Mouse (Mus musculus): ENCODE results near the gene Imp3.

Imp3 gene

GRCm38 (mm10) chr9:56915695-56916410, 21.4 kb upstream of the Imp3 start:
- in situ Hi-C loops (cut with MboI; ENCODE audit: unreplicated experiment in 2 of 2): loop anchor here in 1 of 2 experiments (25.0 kb wide), 1 partner anchor 1096 kb away; the partner anchor contains the start of gene Cyp11a1

GRCm38 (mm10) chr9:56917131-56917530, 20.1 kb upstream of the Imp3 start:
- in situ Hi-C loops (cut with MboI; ENCODE audit: unreplicated experiment in 2 of 2): loop anchor here in 1 of 2 experiments (25.0 kb wide), 1 partner anchor 1095 kb away; the partner anchor contains the start of gene Cyp11a1

- in situ Hi-C loops (cut with MboI; ENCODE audit: unreplicated experiment in 2 of 2): loop anchor here in 1 of 2 experiments (25.0 kb wide), 1 partner anchor 1094 kb away; the partner anchor contains the start of gene Cyp11a1
Measured at GRCm38 (mm10) chr9:56918466-56918865, 18.8 kb upstream of the Imp3 start.

DNA sequence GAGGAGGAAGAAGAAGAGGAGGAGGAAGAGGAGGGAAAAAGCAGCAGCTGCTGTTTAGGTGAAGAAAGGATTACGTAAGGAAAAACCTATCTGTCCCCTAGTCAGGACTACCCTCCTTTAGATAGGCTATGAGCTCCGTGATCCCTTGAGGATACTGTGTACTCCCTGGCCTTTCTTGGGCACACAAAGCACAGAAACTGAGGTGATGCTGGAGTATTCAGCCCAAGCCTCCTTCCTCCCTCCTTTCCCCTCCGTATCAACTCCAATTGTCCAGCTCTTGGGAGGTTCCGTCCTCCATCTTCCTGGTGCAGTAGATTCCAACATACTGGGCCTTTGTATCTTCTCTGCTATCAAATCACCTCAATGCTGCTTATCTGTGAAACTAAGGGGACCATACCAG, 14.5 kb upstream of the Imp3 start:
- in situ Hi-C loops (cut with MboI; ENCODE audit: unreplicated experiment in 2 of 2): loop anchor here in 1 of 2 experiments (10.0 to 25.0 kb wide), 2 partner anchors 522 to 1090 kb away; partner anchors contain the start of genes Cyp11a1 and Ppcdc

- in situ Hi-C loops (cut with MboI; ENCODE audit: unreplicated experiment in 2 of 2): loop anchor here in 1 of 2 experiments (10.0 to 25.0 kb wide), 2 partner anchors 521 to 1088 kb away; partner anchors contain the start of genes Cyp11a1 and Ppcdc
Measured at GRCm38 (mm10) chr9:56923841-56924650, 13.2 kb upstream of the Imp3 start.

DNA sequence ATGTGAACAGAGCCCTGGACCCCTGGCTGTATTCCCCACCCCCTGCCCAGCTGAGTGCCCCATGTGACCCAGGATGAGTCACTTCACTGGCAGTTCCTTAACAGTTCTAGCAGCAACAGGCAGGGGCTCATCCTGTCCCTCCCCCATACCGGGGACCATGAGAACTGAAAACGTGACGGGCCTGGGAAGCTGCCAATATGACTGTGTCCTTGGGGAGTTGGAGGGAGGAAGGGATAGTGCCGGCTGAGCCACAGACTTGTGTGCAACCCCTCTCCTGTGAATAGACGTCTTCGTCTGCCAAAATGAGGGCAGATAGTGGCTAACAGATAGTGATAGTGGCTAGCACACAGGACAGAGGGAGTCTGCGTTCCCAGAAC, 12.6 kb upstream of the Imp3 start:
- in situ Hi-C loops (cut with MboI; ENCODE audit: unreplicated experiment in 2 of 2): loop anchor here (5.0 to 25.0 kb wide), 4 partner anchors 208 to 1088 kb away; partner anchors contain the start of genes Cox5a (in 1 of the 2), Cyp11a1 (in 1 of the 2), Man2c1 (in 1 of the 2) and Ppcdc (in 1 of the 2)

DNA sequence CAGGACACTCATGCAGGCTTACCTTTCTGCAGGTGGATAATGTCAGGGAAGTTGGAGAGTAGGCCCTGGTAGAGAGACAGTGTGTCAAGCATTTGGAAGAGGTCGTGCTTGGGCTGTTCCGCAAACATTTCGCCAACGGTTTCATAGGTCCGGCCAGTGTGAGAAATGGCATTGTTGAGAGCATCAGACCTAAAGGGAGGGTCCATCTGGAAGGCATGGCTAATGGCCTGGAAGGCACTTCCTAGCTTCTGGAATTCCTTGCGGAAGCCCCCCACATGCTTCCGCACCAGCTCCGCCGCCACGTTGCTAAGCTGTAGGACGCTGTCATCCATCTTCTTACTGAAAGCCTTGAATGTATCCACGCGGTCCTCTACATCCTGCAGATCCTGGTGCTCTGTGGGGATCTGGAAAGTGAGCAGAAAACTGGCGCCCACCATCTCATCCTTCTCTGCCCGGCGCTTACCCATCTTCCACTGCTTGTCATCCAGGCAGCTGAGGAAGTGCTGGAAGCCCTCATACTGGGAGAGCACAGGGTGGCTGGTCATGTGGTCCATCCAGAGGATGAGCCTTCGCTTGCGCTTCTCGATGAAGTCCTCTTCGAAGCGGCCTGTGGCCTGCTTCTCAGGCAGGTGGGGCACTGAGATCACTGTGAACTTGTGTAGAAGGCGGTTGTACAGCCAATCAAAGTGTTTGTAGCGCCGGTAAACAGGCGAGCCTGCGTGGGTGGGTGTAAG, 11.8 kb upstream of the Imp3 start:
- in situ Hi-C loops (cut with MboI; ENCODE audit: unreplicated experiment in 2 of 2): loop anchor here (5.0 to 25.0 kb wide), 3 partner anchors 207 to 587 kb away; partner anchors contain the start of genes Cox5a (in 1 of the 2), Man2c1 (in 1 of the 2), Ppcdc (in 1 of the 2) and Rpp25 (in 1 of the 2)

DNA sequence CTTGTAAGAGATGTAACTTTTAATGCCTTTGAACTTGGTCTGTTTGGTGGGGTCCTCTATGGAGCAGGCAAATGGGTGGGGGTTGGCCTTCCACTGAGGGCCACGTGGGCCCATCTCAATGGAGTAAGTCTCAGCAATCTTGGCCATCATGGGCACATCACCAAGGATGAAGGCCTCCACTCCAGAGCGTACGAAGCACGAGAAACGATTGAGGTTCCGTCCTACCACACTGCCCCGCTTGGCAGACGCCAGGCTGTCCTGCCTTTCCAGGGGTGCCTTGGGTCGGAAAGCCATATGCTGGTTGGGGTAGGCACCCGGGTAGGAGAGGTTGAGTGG, 11.3 kb upstream of the Imp3 start:
- in situ Hi-C loops (cut with MboI; ENCODE audit: unreplicated experiment in 2 of 2): loop anchor here (5.0 to 25.0 kb wide), 3 partner anchors 206 to 586 kb away; partner anchors contain the start of genes Cox5a (in 1 of the 2), Man2c1 (in 1 of the 2), Ppcdc (in 1 of the 2) and Rpp25 (in 1 of the 2)

DNA sequence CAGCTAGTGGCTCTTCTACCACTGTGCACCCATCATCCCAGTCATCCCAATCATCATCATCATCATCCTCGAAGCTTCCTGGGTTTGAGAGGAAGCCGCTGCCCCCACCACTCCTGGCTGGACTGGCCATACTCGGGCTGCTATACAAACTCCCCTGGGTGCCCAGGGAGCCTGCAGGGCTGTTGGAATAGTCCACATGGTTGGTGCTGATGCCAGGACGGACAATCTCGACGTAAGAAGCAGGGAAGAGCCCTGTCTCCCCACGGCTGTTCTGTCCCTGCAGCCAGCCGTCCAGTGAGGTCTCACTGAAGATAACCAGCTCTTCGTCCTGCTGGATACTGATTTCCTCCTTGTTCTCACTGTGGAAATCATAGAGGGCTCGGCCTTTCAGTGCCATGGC, 10.9 kb upstream of the Imp3 start:
- in situ Hi-C loops (cut with MboI; ENCODE audit: unreplicated experiment in 2 of 2): loop anchor here (5.0 to 25.0 kb wide), 3 partner anchors 206 to 586 kb away; partner anchors contain the start of genes Cox5a (in 1 of the 2), Man2c1 (in 1 of the 2), Ppcdc (in 1 of the 2) and Rpp25 (in 1 of the 2)

DNA sequence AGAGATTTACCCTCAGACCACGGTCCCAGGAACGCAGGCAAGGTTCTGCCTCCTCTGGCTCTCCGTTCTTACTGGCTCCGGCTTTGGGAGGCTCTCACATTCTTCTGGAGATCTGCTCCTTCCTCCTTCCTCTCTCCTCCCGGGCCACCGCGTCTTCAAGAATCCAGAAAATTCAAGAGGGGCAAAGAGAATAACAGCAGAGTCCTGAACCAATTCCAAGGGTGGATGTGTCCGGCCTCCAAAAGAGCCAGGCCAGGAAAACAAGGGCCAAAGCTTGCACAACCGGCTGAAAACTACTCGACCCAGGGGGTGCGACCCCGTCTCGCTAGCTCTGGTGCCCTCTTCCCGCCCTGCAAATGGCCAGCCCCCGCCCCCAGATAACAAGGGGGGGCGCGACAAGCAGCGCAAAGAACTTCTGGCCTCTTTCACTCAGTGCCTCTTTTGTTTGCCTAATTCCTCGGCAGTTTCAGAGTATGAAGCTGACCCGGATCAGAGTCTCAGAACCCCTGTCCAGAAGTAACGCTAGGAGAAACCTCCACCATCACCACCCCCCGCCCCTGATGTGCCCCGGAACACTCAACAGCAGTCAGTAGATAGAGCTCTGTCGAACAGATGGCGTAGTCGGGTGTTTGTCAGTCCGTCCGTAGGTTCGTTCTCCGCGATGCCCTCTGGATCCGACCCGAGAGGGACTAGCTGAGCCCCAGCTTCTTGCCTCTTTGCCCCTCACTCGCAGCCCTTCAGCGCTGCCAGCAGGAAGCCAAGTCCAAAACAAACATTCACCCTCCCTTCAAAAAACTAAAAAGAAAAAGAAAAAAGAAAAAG, 9.9 kb upstream of the Imp3 start:
- in situ Hi-C loops (cut with MboI; ENCODE audit: unreplicated experiment in 2 of 2): loop anchor here (5.0 to 25.0 kb wide), 3 partner anchors 205 to 585 kb away; partner anchors contain the start of genes Cox5a (in 1 of the 2), Man2c1 (in 1 of the 2), Ppcdc (in 1 of the 2) and Rpp25 (in 1 of the 2)

DNA sequence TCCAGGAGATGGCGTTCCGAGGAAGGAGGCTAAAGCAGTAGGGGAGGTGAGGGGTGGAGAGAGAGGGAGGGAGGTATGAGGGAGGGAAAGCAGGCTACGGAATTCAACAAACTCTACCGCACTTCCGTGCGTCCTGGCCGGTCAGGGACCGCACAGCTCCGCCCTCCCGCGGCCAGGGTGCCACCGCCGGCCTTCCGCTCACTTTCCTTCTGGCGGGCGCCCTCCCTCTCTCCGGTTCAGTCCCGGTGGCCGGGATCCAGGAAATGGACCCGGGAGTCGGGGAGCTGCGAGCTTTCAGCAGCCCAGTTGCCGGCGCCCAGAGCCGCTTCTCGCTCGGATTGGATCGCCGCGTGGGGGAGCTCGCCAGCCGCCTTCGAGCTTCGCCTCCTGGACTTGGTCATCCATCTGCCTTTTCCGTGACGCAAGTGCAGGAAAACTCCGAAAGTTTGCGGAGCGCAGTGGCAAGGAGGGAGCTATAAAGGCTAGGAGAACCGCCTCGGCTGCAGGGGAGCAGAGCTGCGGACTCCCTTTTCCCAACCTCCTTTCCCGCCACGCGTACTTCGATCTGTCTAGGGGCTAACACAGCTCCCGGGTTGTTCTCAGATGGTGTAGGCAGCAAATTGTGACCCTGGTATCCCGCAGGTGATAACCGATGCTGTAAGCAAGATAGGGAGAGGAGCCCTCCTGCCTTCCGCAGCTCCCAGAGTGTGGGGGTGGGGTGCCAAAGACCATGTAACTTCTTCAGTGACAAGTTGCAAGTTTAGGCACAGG, 9.0 kb upstream of the Imp3 start, which contains the start of gene Snx33:
Gene Snx33 (minus strand): TSS at position 331 of the 771 bp plus-strand sequence.
- in situ Hi-C loops (cut with MboI; ENCODE audit: unreplicated experiment in 2 of 2): loop anchor here (5.0 to 25.0 kb wide), 3 partner anchors 204 to 584 kb away; partner anchors contain the start of genes Cox5a (in 1 of the 2), Man2c1 (in 1 of the 2), Ppcdc (in 1 of the 2) and Rpp25 (in 1 of the 2)

- in situ Hi-C loops (cut with MboI; ENCODE audit: unreplicated experiment in 2 of 2): loop anchor here (5.0 to 25.0 kb wide), 3 partner anchors 203 to 583 kb away; partner anchors contain the start of genes Cox5a (in 1 of the 2), Man2c1 (in 1 of the 2), Ppcdc (in 1 of the 2) and Rpp25 (in 1 of the 2)
Measured at GRCm38 (mm10) chr9:56929496-56929895, 7.8 kb upstream of the Imp3 start.

DNA sequence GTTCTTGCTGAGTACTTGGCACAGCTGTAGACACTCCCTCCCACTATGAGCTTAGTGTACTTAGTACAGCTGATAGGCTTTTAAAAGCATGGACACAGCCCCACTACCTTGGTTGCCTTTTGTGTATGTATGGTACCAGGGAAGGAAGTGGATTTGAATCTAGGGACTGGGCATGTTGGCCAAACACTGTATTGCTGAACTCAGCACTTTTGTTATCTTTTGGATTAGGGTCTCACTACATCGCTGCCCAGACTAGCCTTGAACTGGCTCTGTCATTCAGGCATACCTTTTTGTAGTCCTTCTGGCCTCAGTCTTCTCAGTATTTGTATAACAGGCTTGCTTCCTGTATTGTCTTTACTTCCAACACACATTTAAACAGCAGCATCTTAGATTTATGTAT, 6.7 kb upstream of the Imp3 start:
- in situ Hi-C loops (cut with MboI; ENCODE audit: unreplicated experiment in 2 of 2): loop anchor here in 1 of 2 experiments (25.0 kb wide), 1 partner anchor 582 kb away; the partner anchor contains the start of genes Cox5a and Rpp25

DNA sequence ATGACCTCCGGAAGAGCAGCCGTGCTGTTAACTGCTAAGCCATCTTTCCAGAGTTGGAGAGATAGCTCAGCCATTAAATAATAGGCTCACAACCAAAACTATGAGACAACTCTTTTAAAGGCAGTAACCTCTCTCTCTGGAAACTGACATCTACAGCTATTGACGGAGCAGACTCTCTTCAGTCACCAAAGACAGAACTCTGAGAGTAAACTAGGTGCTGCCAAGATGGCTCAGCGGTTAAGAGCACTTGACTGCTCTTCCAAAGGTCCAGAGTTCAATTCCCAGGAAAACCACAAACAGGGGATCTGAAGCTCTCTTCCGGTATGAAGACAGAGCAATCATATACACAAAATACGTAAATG, 433 bp upstream of the Imp3 start:
- in situ Hi-C loops (cut with MboI; ENCODE audit: unreplicated experiment in 2 of 2): loop anchor here in 1 of 2 experiments (5.0 to 25.0 kb wide), 2 partner anchors 195 to 575 kb away; partner anchors contain the start of genes Cox5a, Man2c1 and Rpp25

GRCm38 (mm10) chr9:56938374-56938773, 1.1 kb downstream of the Imp3 start:
- in situ Hi-C loops (cut with MboI; ENCODE audit: unreplicated experiment in 2 of 2): loop anchor here in 1 of 2 experiments (5.0 to 25.0 kb wide), 2 partner anchors 194 to 574 kb away; partner anchors contain the start of genes Cox5a, Man2c1 and Rpp25

DNA sequence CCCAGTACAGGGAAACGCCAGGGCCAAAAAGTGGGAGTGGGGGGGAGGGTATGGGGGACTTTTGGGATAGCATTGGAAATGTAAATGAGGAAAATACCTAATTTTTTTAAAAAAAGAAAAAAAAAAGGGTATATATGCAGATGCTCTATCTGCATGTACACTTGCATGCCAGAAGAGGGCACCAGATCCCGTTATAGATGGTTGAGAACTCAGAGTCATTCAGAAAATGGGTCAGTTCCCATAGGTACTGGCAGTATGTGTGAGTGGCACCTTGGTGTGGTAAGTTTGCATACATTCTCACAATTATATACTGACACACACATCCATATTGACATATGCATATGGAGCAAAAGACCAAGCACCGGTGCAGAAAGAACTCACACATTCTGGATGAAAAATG, 10.2 kb downstream of the Imp3 start:
- in situ Hi-C loops (cut with MboI; ENCODE audit: unreplicated experiment in 2 of 2): loop anchor here (10.0 to 25.0 kb wide), 3 partner anchors 107 to 565 kb away; partner anchors contain the start of genes Cox5a (in 1 of the 2) and Rpp25 (in 1 of the 2)

GRCm38 (mm10) chr9:56948699-56949098, 11.4 kb downstream of the Imp3 start:
- in situ Hi-C loops (cut with MboI; ENCODE audit: unreplicated experiment in 2 of 2): loop anchor here (10.0 to 25.0 kb wide), 3 partner anchors 106 to 564 kb away; partner anchors contain the start of genes Cox5a (in 1 of the 2) and Rpp25 (in 1 of the 2)
